Mouse (Mus musculus) G1E (cell line): ENCODE measurements around the gene Prph. TPM values are rescaled to one million over a fixed set of nuclear protein-coding genes. Genes with fewer than 3 reads are reported as not detected.
"Not testable (repeated sequence)": the region's sequence is repeated elsewhere in the genome, so short reads cannot be mapped to it uniquely, and the experiment has no call there.

ENCODE experiments used
- ATAC-seq: 2 replicates; pipeline ENCODE4 v1.8.0; 2016; ENCODE audit warnings: mild to moderate bottlenecking; ENCODE audit not compliant: insufficient number of reproducible peaks, poor library complexity, low FRiP score, severe bottlenecking; ENCODE audit errors: extremely low read depth
- DNase-seq: peaks from one replicate; pipeline ENCODE4 v3.0.0; 2012; ENCODE audit warnings: low spot score
- H3K27me3 ChIP-seq: 2 replicates; pipeline ENCODE4 v1.6.1; 2012; ENCODE audit warnings: mild to moderate bottlenecking, low read length, inconsistent platforms; ENCODE audit not compliant: insufficient read depth
- H3K36me3 ChIP-seq: replicated peaks from 2 replicates; pipeline ENCODE3; 2012; ENCODE audit warnings: mild to moderate bottlenecking, inconsistent platforms
- H3K4me1 ChIP-seq: 2 replicates; pipeline ENCODE4 v1.6.1; 2012; ENCODE audit warnings: low read depth, low read length, inconsistent platforms, mixed read lengths; ENCODE audit not compliant: insufficient read depth
- H3K4me3 ChIP-seq: 2 replicates; pipeline ENCODE4 v1.5.1; 2012; ENCODE audit warnings: low read depth, mild to moderate bottlenecking, inconsistent platforms, low read length, moderate library complexity, mixed read lengths
- H3K9me3 ChIP-seq: replicated peaks from 2 replicates; pipeline ENCODE4 v1.6.1; 2012; ENCODE audit warnings: inconsistent platforms
- CTCF ChIP-seq: IDR thresholded peaks from 2 replicates; pipeline ENCODE4 v1.5.1; 2012; ENCODE audit warnings: low read depth, low read length, inconsistent platforms, mixed read lengths
- GATA1 ChIP-seq: IDR thresholded peaks from 2 replicates; pipeline ENCODE4 v1.6.1; 2012; ENCODE audit warnings: borderline replicate concordance, low read length, inconsistent platforms, mixed read lengths
- GATA2 ChIP-seq: IDR thresholded peaks from 2 replicates; pipeline ENCODE4 v1.6.1; 2012; ENCODE audit warnings: low read depth, low read length, inconsistent platforms, borderline replicate concordance
- POLR2AphosphoS5 ChIP-seq: IDR thresholded peaks from 2 replicates; pipeline ENCODE4 v1.6.1; 2012; ENCODE audit warnings: low read depth, low read length, inconsistent platforms; ENCODE audit not compliant: insufficient replicate concordance
- TAL1 ChIP-seq: conservative IDR thresholded peaks from 2 replicates; pipeline ENCODE4 v1.6.1; 2012; ENCODE audit warnings: low read depth, low read length, inconsistent platforms, mixed read lengths
- polyA plus RNA-seq: library from polyadenylated mRNA; stranded (reverse); fragments of >175 nt; gene quantifications from 2 replicates; pipeline ENCODE4 v1.2.3, GENCODE M21; 2012
- total RNA-seq, 2 experiments: library from RNA; stranded (forward) in 1 of 2; stranded (reverse) in 1 of 2; fragments of 200-1000 nt in 1 of 2; fragments of >200 nt in 1 of 2; fragmentation: Nextera tagmentation in 1 of 2; gene quantifications; 2 replicates each; pipeline ENCODE4 v1.2.3; 2014 to 2017

Prph gene
- total and polyA plus RNA-seq, 3 experiments = not detected

DNA sequence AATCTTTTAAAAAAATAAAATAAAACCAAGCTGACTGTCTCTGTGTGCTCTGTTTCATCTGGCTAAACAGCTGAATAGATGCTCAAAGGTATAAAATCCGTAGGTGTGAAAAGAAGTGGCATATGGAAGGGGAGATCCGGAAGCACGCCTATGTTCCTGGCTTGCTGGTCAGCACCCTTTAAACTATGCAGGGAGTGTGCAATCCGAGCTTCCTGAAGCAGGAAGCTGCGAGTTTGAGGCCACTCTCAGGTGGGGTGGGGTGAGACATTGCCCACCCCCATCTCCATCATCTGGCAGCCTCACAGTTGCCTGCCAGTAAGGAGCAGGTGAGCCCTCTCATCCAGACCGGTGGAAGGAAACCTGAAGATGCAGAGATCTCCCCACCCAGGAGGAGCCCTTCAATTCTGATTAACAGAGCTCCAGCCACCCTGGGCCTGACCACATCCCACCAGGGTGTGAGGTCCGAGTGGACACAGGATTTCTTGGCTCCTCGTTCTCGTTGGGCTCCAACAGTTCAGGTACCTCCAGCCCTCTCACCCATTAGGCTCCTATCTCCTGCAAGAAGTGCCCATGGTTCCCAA lies 19.1 kb downstream of the Prph start, which contains the start of gene Troap:
Troap (plus strand) TSS at position 557 of the 581 bp plus-strand sequence.
- Histone ChIP-seq H3K4me3 (peak within 1 kb of the TSS; percentile 72), H3K9me3 (no peaks in the 10 kb centered on the region), H3K27me3 (peaks cover 6% of the 10 kb centered on the region; the same call in 1 of the 2 replicates), H3K4me1 (peaks cover 40% of the 10 kb centered on the region), H3K36me3 (peaks cover 30% of the 10 kb centered on the region)
- DNase-seq = no peak
- TF ChIP-seq GATA2 (no peak), TAL1 (no peak), POLR2AphosphoS5 (no peak), GATA1 (no peak), CTCF (no peak)
- no peak for ATAC-seq

DNA sequence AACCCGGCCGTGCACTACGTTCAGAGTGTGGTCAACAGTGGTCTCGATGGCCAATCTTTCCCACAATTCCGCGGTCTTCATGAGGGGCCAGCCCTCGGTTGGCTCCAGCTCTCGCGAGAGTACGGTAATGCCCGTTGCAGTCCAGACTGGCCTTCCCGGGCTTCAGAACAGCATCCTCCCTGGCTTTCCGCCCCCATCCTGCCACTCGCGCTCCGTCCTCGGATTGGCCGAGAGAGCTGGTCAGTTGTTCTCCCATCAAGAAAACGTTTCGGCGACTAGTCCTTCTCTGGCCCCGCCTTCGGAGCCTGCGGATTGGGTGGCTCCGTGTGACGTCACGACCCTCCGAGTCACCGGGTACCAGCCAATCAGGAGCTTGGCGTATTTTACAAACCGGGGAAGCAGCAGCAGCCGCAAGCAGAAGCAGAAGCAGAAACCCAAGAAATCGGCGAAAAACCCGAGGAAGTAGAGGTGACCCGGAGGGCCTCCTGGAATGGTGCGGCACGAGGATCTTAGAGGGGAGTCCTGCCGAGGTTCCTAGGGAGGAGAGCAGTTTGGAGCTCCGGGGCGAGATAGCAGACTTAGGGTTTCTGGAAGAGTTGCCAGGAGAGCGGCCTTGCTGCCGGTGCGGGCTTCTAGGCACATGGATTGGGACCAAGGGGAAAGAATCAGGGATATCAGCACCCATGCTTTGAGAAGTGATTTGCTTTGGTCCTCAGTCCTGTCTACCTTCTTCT lies 19.8 kb downstream of the Prph start:
- Histone ChIP-seq H3K9me3 (no peaks in the 10 kb centered on the region), H3K27me3 (peaks cover 2% of the 10 kb centered on the region; the same call in 1 of the 2 replicates), H3K4me3 (peak overlapping the region; percentile 72), H3K36me3 (peaks cover 36% of the 10 kb centered on the region), H3K4me1 (peaks cover 40% of the 10 kb centered on the region)
- ATAC-seq = peak; percentile 98
- no peak for TF ChIP-seq GATA1
- TF ChIP-seq POLR2AphosphoS5 = no peak
- TF ChIP-seq GATA2 = no peak
- no peak for TF ChIP-seq CTCF
- TF ChIP-seq TAL1 = no peak
- DNase-seq = peak; percentile 98

GRCm38 (mm10) chr15:99076011-99076410 lies 21.0 kb downstream of the Prph start:
- ATAC-seq, H3K9me3 ChIP-seq, H3K27me3 ChIP-seq, DNase-seq: not testable (repeated sequence)
- peak overlapping the region; percentile 72; the same call in 1 of the 2 replicates for H3K4me3 ChIP-seq
- peaks cover 48% of the 10 kb centered on the region for H3K36me3 ChIP-seq
- peaks cover 44% of the 10 kb centered on the region for H3K4me1 ChIP-seq

DNA sequence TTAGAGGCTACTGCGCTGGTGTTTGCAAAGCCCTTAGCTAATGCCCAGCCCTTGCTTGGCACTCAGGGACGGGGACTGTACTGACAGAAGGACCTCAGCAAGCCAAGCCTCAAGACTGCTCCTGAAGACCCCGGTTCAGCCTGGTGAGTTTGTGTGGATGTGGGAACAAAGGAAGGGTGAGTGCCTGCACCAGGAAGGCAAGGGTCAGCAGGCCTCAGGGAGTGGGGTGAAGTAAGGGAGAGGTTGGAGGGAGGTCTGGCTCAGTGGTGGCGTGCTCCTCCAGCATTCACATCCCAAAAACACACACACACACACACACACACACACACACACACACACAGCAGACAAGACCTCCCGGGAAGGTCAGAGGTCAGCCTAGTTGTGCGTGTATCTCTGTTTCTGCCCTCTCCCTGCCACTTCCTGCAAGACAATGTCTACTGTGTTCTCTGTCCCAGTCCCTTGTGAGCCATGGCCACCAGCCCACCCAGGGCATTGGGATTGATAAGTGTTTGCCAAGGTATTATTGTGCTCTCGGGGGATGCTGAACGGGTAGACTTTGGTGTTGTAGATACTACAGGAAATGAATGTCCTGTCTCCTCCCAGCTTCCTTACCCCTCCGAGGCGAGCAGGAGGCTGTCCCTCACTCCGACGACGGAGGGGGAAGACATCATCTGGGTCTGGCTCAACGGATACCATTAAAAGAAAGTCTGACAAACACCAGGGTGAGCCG lies 23.4 kb downstream of the Prph start:
- TF ChIP-seq TAL1 (no peak), CTCF (no peak), GATA1 (no peak), GATA2 (no peak), POLR2AphosphoS5 (no peak)
- peaks cover 71% of the 10 kb centered on the region for H3K36me3 ChIP-seq
- ATAC-seq (no peak), DNase-seq (no peak)
- no peak overlapping the region for H3K4me3 ChIP-seq
- no peaks in the 10 kb centered on the region for H3K9me3 ChIP-seq
- peaks cover 49% of the 10 kb centered on the region for H3K4me1 ChIP-seq
- no peaks in the 10 kb centered on the region for H3K27me3 ChIP-seq

GRCm38 (mm10) chr15:99079804-99080203 lies 24.8 kb downstream of the Prph start:
- TF ChIP-seq GATA2 (no peak), POLR2AphosphoS5 (no peak), TAL1 (no peak), CTCF (no peak), GATA1 (no peak)
- Histone ChIP-seq H3K36me3 (peaks cover 80% of the 10 kb centered on the region), H3K4me1 (peaks cover 49% of the 10 kb centered on the region), H3K27me3 (no peaks in the 10 kb centered on the region; the same call in 1 of the 2 replicates), H3K9me3 (no peaks in the 10 kb centered on the region), H3K4me3 (no peak overlapping the region)
- ATAC-seq (no peak), DNase-seq (no peak)

- TF ChIP-seq TAL1 (no peak), GATA2 (no peak), GATA1 (no peak), POLR2AphosphoS5 (no peak), CTCF (no peak)
- ATAC-seq (no peak), DNase-seq (no peak)
- Histone ChIP-seq H3K4me1 (peaks cover 31% of the 10 kb centered on the region), H3K27me3 (peaks cover 6% of the 10 kb centered on the region; the same call in 1 of the 2 replicates), H3K9me3 (no peaks in the 10 kb centered on the region), H3K36me3 (peaks cover 67% of the 10 kb centered on the region), H3K4me3 (no peak overlapping the region)
These were observed 27.3 kb downstream of the Prph start for GRCm38 (mm10) chr15:99082322-99082721.
